Mouse (Mus musculus): ENCODE measurements around the gene Rnf208. TPM values are rescaled to one million over a fixed set of nuclear protein-coding genes. Genes with fewer than 3 reads are reported as not detected.
"Not testable (repeated sequence)": the region's sequence is repeated elsewhere in the genome, so short reads cannot be mapped to it uniquely, and the experiment has no call there.

Rnf208 gene
- total RNA-seq, 2 experiments from 2014 or later, result 0.58 TPM; not detected in 1

DNA sequence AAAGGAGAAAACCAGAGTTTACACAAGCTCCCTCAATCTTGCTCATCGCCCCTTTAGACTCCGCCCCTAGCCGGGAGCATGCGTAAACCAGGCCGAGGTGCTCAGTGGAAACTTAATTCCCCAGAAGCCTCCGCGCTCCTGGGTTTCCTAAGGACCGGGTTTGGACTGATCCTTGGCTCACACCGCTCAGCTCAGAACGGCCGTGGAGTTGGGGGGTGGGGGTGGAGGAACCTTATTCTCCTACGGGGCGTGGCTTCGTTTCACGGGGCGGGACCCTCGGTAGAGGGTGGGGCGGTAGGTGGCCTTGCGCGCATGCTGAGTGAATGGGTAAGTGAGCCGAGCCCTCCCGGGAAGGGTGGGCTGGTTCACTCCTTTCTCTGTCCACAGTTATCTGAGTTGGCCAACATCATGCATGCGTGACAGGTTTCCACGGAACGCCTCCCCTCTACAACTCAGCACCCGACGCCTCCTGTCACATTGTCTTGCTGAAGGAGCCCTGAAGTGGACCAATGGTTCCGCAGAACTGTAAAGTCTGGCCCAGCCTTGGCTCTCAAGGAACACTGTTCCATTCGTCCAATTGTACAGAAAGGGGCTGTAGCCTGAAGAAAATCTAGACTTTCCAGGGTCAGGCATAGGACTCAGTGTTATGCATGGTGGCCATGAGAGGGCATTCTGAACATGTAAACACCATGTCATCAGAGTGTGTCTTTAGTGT, 1.2 kb upstream of the Rnf208 start:
- ATAC-seq (replicated peaks; ENCODE audit: poor library complexity, severe bottlenecking), result peak; percentile 82

DNA sequence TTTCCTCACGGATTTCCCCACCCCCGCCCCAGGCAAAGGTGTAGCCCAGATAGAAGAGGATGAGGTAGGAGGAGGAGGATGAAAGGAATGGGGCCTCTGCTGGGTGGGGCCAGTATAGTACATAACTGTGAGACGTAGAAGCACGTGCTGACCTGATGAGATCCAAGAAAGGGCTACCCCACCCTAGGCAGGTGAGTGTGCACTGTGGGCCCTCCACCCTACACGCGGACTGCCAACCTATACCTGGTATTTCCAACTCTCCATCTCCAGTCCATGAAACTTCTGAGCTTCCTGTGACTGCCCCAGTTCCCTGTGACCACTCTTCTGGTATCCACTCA, 648 bp upstream of the Rnf208 start:
- no peak for ATAC-seq (replicated peaks; ENCODE audit: poor library complexity, severe bottlenecking)

DNA sequence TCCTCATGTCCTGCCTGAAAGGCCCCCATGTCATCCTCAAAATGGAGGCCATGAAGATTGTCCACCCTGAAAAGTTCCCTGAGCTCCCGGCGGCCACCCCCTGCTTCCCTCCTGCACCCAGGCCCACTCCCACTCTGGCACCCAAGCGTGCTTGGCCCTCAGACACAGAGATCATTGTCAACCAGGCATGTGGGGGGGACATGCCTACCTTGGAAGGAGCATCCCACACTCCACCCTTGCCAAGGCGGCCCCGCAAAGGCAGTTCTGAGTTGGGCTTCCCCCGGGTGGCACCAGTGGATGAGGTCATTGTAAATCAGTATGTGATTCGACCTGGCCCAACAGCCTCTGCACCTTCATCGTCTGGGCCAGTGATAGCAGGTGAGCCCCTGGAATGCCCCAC, 1.3 kb downstream of the Rnf208 start:
- ATAC-seq (replicated peaks; ENCODE audit: poor library complexity, severe bottlenecking), result no peak

DNA sequence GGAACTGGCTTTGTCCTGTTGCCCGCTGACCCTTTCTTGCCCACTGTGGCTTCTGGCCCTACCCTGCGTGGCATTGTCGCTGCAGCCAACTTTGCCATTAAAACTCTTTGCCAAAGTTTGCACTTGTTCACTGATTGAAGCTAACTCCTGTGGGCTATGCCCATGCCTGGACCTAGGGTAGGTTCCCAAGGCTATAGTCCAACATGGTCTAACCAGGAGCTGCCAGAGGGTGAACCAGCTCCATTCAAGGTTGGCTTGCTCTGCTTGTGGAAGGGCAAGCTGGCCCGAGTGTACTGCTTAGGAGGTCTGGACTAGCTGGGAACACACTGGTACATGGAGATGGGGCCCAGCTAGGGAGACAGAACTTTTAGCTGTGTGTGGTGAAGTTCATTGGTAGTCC, 2.1 kb downstream of the Rnf208 start:
- no peak for ATAC-seq (replicated peaks; ENCODE audit: poor library complexity, severe bottlenecking)

DNA sequence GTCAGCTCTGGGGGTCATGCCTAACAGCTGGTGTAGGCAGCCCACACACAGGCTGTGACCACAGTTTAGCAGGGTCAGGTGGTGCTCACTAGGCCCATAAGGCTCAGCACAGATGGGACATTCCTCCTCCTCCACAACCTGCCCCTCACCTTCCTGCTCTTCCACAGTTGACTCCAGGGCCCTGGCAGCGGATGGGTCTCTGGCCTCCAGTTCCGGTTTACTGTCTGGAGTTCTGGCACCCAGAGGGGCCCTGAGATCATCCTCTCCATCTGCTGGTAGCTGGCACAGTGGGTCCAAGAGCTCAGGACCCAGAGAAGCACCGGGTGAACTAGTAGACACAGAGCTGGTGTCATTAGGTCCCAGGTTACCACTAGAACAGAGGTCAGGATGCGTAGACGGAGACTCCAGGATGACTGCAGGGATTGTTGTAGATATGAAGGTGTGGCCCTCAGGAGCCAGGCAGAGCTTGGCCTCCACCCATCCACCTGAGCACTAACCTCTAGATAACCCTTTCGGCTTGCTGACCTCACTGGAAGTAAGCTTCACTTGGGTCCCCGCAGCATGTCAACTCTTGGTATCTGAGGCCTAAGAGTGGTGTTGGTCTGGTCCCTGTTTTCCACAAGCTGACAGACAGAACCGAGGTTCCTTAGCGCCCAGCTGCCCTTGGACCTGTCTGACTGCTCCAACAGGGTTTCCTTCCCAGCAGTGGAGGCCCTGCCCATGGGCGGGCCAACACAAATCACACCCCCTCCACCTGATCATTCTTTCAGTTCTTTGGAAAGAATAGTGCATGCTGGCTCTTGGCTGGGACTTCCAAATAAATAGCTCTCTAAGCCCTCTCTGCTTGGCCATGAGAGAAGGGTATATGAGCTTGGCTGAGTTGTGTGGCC, 4.4 kb downstream of the Rnf208 start, which contains the start of gene AL732309.1:
AL732309.1 (minus strand) TSS at position 681 of the 890 bp plus-strand sequence.
- ATAC-seq (replicated peaks; ENCODE audit: poor library complexity, severe bottlenecking), result no peak

DNA sequence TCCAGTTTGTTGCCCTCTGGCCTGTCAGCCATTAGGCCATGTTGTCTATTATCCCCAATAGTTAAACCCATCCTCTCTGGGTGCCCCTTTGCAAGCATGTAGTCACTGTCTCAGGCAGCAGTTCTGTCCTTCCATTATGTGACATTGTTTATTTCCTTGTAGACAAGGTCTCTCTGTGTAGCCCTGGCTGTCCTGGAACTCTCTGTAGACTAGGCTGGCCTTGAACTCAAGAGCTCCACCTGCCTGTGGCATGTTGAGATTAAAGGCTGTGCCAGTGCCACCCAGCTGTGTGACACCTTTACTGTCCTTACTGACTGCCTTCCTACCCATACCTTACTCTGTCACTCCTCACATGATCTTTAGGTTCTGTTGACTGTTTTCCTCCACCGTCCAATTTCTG, 10.3 kb downstream of the Rnf208 start:
- ATAC-seq (replicated peaks; ENCODE audit: poor library complexity, severe bottlenecking), result no peak

DNA sequence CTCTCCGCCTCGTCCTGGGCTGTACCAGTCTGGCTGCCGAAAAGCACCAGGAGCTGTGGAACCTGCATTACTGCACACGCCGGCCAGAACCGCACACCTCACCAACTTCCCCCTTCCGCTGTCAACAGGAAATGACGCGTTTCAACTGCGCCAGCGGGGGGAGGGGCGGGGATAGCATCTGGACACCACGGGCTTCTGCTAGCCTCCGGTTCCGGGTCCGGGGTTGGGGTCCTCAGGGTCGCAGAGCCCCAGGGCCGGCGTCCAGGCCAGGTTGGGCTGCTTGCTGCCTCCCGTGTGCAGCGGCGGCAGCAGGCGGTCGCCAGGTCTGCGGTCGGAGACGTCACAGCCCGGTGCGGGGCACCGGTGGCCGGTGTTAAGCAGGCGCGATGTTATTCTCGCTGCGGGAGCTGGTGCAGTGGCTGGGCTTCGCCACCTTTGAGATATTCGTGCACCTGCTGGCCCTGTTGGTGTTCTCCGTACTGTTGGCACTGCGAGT, 13.3 kb downstream of the Rnf208 start, which contains the start of gene Tmem203:
Tmem203 (plus strand) TSS at position 156 of the 496 bp plus-strand sequence.
- ATAC-seq (replicated peaks; ENCODE audit: poor library complexity, severe bottlenecking), result peak; percentile 91

DNA sequence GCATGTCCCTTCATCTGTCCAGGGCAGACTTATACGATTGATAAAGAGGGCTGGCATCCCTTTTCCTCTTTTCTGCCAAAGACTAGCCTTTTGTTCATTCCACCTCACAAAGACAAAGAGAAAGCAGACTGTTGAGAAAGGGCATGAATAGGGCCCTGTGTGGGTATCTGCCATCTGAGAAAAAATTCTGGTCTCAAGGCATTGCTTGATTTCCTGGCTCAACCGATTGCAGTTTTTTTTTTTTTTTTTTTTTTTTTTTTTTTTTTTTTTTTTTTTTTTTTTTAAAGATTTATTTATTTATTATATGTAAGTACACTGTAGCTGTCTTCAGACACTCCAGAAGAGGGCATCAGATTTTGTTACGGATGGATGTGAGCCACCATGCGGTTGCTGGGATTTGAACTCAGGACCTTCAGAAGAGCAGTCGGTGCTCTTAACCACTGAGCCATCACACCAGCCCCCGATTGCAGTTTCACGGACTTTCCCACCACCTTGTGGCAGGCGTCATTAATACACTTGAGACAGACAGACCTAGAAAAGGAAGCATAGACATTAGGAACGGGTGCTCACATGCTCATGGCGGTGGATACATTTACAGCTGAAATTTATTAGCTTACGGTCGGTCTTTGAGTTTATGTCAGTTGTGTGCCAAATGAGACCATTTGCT, 14.5 kb downstream of the Rnf208 start:
- ATAC-seq (replicated peaks; ENCODE audit: poor library complexity, severe bottlenecking), result peak; percentile 62

DNA sequence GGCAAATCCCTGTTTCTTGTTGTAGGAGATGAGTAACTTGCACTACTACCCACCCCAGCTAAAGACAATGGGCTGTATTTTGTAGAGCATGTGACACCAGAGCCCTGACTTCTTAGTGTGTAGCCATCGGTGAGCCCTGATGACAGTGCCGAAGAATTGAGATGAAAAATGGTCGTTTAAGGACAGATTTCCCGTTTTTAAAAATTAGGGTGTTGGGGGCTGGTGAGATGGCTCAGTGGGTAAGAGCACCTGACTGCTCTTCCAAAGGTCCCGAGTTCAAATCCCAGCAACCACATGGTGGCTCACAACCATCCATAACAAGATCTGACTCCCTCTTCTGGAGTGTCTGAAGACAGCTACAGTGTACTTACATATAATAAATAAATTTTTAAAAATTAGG, 15.2 kb downstream of the Rnf208 start:
- not testable (repeated sequence) for ATAC-seq (replicated peaks; ENCODE audit: poor library complexity, severe bottlenecking)

DNA sequence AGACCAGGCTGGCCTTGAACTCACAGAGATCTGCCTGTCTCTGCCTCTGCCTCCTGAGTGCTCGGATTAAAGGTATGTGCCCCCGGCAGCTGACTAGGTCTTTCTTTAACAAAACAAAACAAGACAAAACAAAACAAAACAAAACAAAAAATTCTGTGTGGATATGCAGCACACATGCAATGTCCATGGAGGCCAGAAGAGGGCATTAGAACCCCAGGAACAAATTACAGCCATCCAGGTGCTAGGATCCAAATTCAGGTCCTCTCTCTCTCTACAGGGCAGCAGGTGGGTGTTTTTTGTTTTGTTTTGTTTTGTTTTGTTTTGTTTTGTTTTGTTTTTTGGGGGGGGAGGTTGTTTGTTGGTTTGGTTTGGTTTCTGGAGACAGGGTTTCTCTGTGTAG, 16.8 kb downstream of the Rnf208 start:
- no peak for ATAC-seq (replicated peaks; ENCODE audit: poor library complexity, severe bottlenecking)

DNA sequence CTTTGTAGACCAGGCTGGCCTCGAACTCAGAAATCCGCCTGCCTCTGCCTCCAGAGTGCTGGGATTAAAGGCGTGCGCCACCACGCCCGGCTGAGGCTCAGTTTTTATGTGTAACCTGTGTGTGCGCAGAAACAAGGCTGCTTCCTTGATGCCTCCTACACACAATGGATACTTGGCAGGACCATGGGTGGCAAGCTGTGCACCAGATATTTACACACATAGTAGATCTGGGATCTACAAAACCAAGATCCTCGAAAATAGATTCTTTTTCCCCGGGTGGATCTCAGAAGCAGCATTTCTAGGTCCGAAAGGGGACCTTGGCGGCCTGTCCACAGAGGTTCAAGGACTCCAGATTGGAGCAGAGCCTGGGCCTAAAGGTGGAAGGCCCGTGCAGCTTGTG, 19.8 kb downstream of the Rnf208 start:
- ATAC-seq (replicated peaks; ENCODE audit: poor library complexity, severe bottlenecking), result no peak

DNA sequence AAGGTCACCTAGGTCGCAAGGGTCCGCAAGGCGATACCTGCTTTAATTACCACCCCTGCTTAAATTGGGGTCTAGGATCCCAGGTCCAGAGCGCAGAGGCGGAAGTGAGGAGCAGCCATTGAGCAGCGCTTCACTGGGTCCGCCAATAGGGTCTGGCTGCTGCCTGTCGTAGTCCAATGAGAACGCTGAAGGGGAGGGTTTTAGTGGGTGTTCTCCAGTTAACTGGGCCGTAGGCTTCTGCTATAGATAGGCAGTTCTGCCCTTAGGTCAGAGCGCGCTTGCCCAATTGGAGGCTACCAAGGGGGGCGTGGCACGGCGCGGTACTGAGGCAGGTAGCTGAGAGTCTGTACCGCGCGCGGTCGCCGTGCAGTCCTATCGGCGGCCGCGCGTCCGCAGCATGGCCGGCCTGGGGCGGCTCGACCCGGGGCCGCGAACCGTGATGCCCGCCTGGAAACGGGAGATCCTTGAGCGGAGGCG, 20.3 kb downstream of the Rnf208 start, which contains the start of gene Tprn:
Tprn (plus strand) TSS at position 328 of the 477 bp plus-strand sequence.
- ATAC-seq (replicated peaks; ENCODE audit: poor library complexity, severe bottlenecking), result peak; percentile 89

DNA sequence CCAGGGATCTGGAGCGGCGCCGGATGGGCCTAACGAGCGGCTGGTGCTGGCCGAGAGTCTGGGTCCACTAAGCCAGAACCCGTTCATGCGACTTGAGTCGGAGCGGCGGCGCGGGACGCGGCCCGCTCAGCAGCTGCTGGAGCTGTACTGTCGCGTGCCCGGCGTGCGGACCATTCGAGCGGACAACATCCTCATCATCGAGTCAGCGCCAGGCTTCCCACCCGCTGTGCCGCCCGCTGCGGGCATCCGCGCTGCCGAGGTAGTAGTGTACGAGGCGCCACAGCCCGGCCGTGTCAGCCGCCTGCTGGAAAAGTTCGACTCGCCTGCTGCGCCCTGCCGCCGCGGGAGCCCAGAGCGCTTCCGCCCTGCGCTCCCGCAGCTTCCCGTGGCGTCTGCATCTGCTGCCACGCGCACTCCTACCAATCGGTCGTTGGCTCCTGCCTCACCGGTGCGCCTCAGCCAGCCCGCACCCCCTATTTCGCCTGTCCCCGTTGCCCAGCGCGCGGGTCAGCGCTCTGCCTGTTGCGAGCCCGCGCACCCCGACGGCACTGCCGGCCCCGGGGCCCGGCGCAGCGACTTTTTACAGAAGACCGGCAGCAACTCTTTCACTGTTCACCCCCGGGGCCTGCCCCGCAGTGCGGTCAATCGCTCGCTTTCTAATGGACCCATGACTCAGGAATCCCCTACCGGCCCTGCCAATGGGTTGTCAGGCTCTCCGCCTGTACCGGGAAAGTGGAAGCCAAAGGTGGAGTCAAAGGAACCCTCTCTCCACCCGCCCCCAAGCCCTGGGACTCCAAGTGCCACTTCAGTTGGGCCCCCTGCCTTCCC, 21.0 kb downstream of the Rnf208 start:
- peak; percentile 20 for ATAC-seq (replicated peaks; ENCODE audit: poor library complexity, severe bottlenecking)

DNA sequence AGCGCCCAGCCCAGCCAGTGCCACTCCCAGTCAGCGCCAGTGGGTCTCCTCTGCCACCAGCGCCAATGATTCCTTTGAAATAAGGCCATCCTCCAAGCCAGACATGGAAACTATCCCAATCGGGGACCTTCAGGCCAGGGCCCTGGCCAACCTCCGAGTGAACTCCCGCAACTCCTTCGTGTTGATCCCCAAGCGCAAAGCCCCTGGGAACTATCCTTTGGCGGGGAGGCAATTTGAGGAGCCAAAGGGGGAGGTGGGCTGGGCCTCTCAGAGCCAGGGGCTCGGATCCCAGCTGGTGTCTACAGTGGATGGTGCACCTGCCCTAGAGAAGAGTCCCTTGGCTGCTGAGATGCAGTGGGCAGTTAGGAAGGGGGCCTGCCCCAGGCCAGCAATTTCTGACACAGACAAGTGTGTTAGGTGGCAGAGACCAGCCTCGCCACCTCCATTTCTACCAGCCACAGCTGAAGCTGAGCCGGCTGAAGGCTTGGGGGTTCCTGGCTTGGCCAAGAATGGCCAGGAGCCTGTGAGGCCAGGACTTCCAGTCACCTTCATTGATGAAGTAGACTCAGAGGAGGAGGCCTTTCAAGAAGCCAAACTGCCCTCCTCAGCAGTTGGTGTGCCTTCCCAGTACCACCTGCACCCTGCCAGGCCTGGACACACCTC, 21.7 kb downstream of the Rnf208 start:
- no peak for ATAC-seq (replicated peaks; ENCODE audit: poor library complexity, severe bottlenecking)

DNA sequence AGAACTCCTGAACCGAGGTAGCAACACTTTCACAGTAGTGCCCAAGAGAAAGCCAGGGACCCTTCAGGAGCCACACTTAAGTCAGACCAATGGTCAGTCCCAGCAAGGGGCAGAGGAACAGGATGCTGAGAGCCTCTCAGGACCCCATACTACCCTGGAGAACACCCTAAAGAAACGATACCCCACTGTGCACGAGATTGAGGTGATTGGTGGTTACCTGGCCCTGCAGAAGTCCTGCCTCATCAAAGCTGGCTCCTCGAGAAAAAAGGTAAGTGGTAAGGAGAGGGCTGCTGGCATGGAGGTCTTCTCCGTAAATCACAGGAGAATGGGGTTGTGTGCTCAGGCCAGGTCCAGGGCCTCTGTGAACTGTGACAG, 22.2 kb downstream of the Rnf208 start:
- no peak for ATAC-seq (replicated peaks; ENCODE audit: poor library complexity, severe bottlenecking)

DNA sequence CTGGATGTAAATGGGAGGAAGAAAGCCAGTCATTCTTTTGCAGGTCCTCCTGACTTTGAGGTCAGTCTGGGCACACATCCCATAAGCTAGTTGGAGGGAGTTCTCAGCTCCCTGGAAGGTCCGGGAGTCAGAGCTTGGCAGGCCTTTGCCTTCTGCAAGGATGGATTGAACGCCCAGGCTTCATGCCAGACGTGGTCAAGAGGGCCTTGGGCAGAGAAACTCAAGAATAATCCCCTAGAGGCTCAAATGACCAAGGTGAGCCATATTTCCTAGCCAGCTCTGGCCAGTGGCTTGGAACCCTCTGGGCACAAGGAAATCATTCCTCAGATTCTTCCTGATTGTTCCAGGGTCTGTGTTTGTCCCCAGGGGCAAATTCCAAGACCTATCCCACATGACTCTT, 22.8 kb downstream of the Rnf208 start:
- no peak for ATAC-seq (replicated peaks; ENCODE audit: poor library complexity, severe bottlenecking)

DNA sequence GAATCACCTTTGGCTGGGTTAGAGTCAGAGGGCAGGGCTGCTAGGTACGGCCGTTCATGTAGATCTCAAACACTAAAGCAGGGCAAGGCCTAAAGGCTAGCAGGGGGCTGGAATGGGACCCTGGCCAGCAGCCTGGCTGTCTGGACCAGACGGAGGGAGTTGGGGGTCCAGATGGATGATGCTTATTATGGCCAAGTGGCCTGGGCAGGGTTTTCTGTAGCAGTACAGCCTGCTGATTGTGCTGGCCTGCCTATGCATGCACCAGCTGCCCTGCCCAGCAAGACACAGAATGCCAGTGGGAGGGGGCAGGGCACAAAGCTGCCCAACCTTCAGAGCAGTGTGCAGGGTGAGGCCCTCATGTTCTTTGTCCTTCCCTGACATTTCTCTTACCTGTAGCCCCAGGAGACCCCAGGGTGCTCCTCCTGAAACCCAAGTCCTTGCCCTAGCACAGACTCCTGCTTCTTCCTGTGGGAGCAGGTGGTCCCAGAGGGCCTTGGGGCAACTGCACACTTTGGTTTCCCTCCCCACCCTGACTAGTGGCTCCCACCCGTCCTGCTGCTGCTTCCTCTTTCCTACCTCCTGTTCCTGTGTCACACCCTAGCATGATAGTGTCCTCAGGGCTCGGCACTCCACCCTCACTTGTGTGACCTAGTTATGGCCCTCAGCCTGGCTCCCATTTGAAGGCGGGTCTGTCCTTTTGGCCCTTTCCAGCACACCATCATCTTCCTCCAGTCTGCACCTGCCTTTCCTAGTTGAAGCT, 24.0 kb downstream of the Rnf208 start:
- ATAC-seq (replicated peaks; ENCODE audit: poor library complexity, severe bottlenecking), result peak; percentile 55

DNA sequence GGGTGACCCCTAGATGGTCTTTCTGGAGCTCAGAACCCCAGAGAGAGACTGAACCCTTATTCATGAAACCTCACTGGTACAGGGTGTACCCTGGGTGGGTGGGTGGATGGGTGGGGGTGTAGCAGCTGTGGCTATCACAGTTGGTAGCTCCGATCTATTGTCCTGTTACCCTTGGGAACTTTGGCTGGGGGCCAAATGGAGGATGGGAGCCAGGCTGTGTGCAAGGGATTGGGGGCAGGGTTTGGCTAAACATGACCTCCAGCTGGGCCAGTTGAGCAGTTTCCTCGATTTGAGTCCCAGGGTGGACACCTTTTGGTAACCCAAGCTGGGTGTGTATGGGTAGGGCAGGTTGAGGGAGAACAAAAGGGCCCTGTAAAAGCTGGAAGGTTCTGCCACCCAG, 24.7 kb downstream of the Rnf208 start:
- ATAC-seq (replicated peaks; ENCODE audit: poor library complexity, severe bottlenecking), result no peak

DNA sequence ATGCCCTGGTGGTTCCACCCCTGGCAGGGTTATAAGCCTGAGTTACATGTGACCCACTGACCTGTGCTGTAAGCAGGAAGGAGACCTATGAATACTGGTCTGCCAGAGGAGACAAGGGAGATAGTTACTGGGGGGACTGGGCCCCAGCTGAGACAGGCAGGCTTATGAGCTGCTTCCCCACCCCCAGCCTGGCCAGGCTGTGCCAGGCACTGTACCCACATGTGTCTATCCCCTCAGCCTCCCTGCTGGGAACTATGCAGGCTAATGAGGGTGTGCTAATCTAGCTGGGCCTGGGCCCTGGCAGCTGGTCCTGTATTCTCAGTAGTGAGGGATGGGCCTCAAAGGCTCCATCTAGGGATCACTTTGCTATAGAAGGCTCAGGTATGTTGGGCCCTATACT, 25.2 kb downstream of the Rnf208 start:
- ATAC-seq (replicated peaks; ENCODE audit: poor library complexity, severe bottlenecking), result no peak

All from granulocyte monocyte progenitor cell, adult 5-6 weeks (primary cell).